ENCODE assay signal across 25 mouse cellular contexts in genomic region chr10:95315321-95315720, GRCm38 (mm10). TPM values are rescaled to one million over a fixed set of nuclear protein-coding genes. Genes with fewer than 3 reads are reported as not detected.
A peak's percentile ranks its signal among the peaks of the same experiment; 100 is the strongest.
DNase-seq lines count a peak whose midpoint lies in the region; ATAC-seq and TF ChIP-seq lines count a peak whose summit lies in the region.
"Had no signal": no experiment of that assay in that cellular context is flagged by ENCODE, and none has a peak within 500 bp of the region (broad histone marks: within the 10 kb centered on the region; RNA-seq: fewer than 3 reads in every experiment).

No protein-coding gene starts in this region.

- no peak overlapping the region for H3K4me2 ChIP-seq in forebrain, embryonic 11.5 days (ENCODE audit: low read depth, low read length, severe bottlenecking)
- H3K4me2 ChIP-seq in forebrain, embryonic 13.5 days = no peak overlapping the region
- H3K4me2 ChIP-seq in kidney, embryonic 15.5 days = peak overlapping the region; percentile 46
- H3K4me2 ChIP-seq in neural tube, embryonic 13.5 days = peak overlapping the region; percentile 40; the same call in 1 of the 2 replicates
- H3K4me2 ChIP-seq: forebrain, embryonic 15.5 days; hindbrain, embryonic 14.5 days; midbrain, embryonic 13.5 days had no signal

- peaks cover 2% of the 10 kb centered on the region; the same call in 1 of the 2 replicates for H3K4me1 ChIP-seq in forebrain, embryonic 11.5 days (replicated peaks; ENCODE audit: control insufficient read depth, insufficient read depth, low read length)
- H3K4me1 ChIP-seq in forebrain, embryonic 13.5 days = peaks cover 21% of the 10 kb centered on the region
- H3K4me1 ChIP-seq in kidney, embryonic 15.5 days = peaks cover 14% of the 10 kb centered on the region
- H3K4me1 ChIP-seq in neural tube, embryonic 13.5 days (replicated peaks) = peaks cover 58% of the 10 kb centered on the region
- peaks cover 7% of the 10 kb centered on the region for H3K4me1 ChIP-seq in cerebellum, adult 2 months (ENCODE audit: control insufficient read depth, insufficient read depth, low read length)

- WGBS in forebrain, embryonic 11.5 days = 97% methylated on average over 11 of the region's 11 CpGs
- WGBS in forebrain, embryonic 13.5 days = 96% methylated on average over 11 of the region's 11 CpGs
- 86% methylated on average over 11 of the region's 11 CpGs for WGBS in kidney, embryonic 15.5 days
- 91% methylated on average over 11 of the region's 11 CpGs for WGBS in neural tube, embryonic 13.5 days
- WGBS in cerebellum, adult 2 months = 97% methylated on average over 11 of the region's 11 CpGs

- no peak overlapping the region for H3K9ac ChIP-seq in forebrain, embryonic 11.5 days (ENCODE audit: low read length)
- no peak overlapping the region for H3K9ac ChIP-seq in forebrain, embryonic 13.5 days
- no peak overlapping the region for H3K9ac ChIP-seq in kidney, embryonic 15.5 days
- H3K9ac ChIP-seq in neural tube, embryonic 13.5 days = no peak overlapping the region
- H3K9ac ChIP-seq: forebrain, embryonic 15.5 days; hindbrain, embryonic 14.5 days; liver, postnatal 0 days; midbrain, embryonic 13.5 days had no signal

- no peak for TF ChIP-seq POLR2A in cerebellum, adult 2 months (IDR thresholded peaks at IDR 0.05; ENCODE audit: borderline replicate concordance, insufficient read depth, low read length)

- no peak overlapping the region for H3K4me3 ChIP-seq in forebrain, embryonic 11.5 days (ENCODE audit: low read depth, low read length)
- no peak overlapping the region for H3K4me3 ChIP-seq in forebrain, embryonic 13.5 days
- H3K4me3 ChIP-seq in kidney, embryonic 15.5 days (replicated peaks) = no peak overlapping the region
- H3K4me3 ChIP-seq in neural tube, embryonic 13.5 days = no peak overlapping the region
- H3K4me3 ChIP-seq in cerebellum, adult 2 months (replicated peaks; ENCODE audit: insufficient read depth, low read depth, low read length) = no peak overlapping the region
- H3K4me3 ChIP-seq: forebrain, embryonic 15.5 days; megakaryocyte, embryonic 14.5 days; midbrain, embryonic 13.5 days had no signal

- H3K27ac ChIP-seq in forebrain, embryonic 11.5 days (ENCODE audit: low read depth, low read length) = no peak overlapping the region
- H3K27ac ChIP-seq in forebrain, embryonic 13.5 days = no peak overlapping the region
- H3K27ac ChIP-seq in kidney, embryonic 15.5 days = no peak overlapping the region
- no peak overlapping the region; the same call in 1 of the 2 replicates for H3K27ac ChIP-seq in neural tube, embryonic 13.5 days (replicated peaks)
- no peak overlapping the region for H3K27ac ChIP-seq in cerebellum, adult 2 months (ENCODE audit: insufficient read depth, low read length)
- H3K27ac ChIP-seq: forebrain, embryonic 15.5 days; hindbrain, embryonic 14.5 days; midbrain, embryonic 13.5 days had no signal

- TF ChIP-seq CTCF in cerebellum, adult 2 months (IDR thresholded peaks at IDR 0.05; ENCODE audit: borderline replicate concordance, insufficient read depth, low read depth, low read length) = no peak

- DNase-seq in forebrain, embryonic 11.5 days (ENCODE audit: low spot score) = peak; percentile 40
- no peak for DNase-seq in kidney, postnatal 36 days
- no peak for DNase-seq in neural tube, embryonic 10.5 days (ENCODE audit: extremely low spot score, low spot score)
- no peak for DNase-seq in cerebellum, adult 2 months
- DNase-seq: adrenal gland, adult 8-10 months; cerebellum, adult 18-20 months; cerebellum, postnatal 36 days; gastrocnemius, postnatal 10 days; heart, postnatal 4 days; kidney, postnatal 25 days; layer of hippocampus, postnatal 36 days; liver, postnatal 0 days; right cerebral cortex, adult 18-20 months; right cerebral cortex, postnatal 4 days; thymus, adult 18-20 months; thymus, postnatal 36 days had no signal

- H3K36me3 ChIP-seq in forebrain, embryonic 11.5 days (ENCODE audit: control insufficient read depth, insufficient read depth, low read length) = no peaks in the 10 kb centered on the region
- no peaks in the 10 kb centered on the region for H3K36me3 ChIP-seq in forebrain, embryonic 13.5 days (ENCODE audit: poor library complexity, severe bottlenecking)
- H3K36me3 ChIP-seq in kidney, embryonic 15.5 days = no peaks in the 10 kb centered on the region
- no peaks in the 10 kb centered on the region for H3K36me3 ChIP-seq in neural tube, embryonic 13.5 days
- H3K36me3 ChIP-seq: forebrain, embryonic 15.5 days; midbrain, embryonic 13.5 days had no signal

- H3K9me3 ChIP-seq in forebrain, embryonic 11.5 days (ENCODE audit: control insufficient read depth, low read length) = no peaks in the 10 kb centered on the region
- H3K9me3 ChIP-seq in forebrain, embryonic 13.5 days (replicated peaks) = no peaks in the 10 kb centered on the region
- no peaks in the 10 kb centered on the region for H3K9me3 ChIP-seq in kidney, embryonic 15.5 days (replicated peaks)
- H3K9me3 ChIP-seq in neural tube, embryonic 13.5 days = no peaks in the 10 kb centered on the region
- H3K9me3 ChIP-seq: forebrain, embryonic 15.5 days; megakaryocyte, embryonic 14.5 days; midbrain, embryonic 13.5 days had no signal

- no peak for ATAC-seq in forebrain, embryonic 11.5 days (replicated peaks; ENCODE audit: low FRiP score)
- no peak for ATAC-seq in forebrain, embryonic 13.5 days
- no peak for ATAC-seq in kidney, embryonic 15.5 days (replicated peaks; ENCODE audit: low FRiP score)
- ATAC-seq in neural tube, embryonic 13.5 days (ENCODE audit: low read depth) = no peak
- ATAC-seq: activated CD4-positive, CD25-positive, alpha-beta regulatory T cell, adult 4 months; forebrain, embryonic 15.5 days; inflammation-experienced regulatory T-cells, adult 6 months; liver, postnatal 0 days; midbrain, embryonic 13.5 days had no signal

- H3K27me3 ChIP-seq in forebrain, embryonic 11.5 days (ENCODE audit: control insufficient read depth, insufficient read depth, low read length) = peaks cover 2% of the 10 kb centered on the region; the same call in 1 of the 2 replicates
- H3K27me3 ChIP-seq in forebrain, embryonic 13.5 days = peaks cover 7% of the 10 kb centered on the region; the same call in 1 of the 2 replicates
- peaks cover 73% of the 10 kb centered on the region for H3K27me3 ChIP-seq in kidney, embryonic 15.5 days
- no peaks in the 10 kb centered on the region for H3K27me3 ChIP-seq in neural tube, embryonic 13.5 days
- no peaks in the 10 kb centered on the region for H3K27me3 ChIP-seq in cerebellum, adult 2 months (ENCODE audit: control insufficient read depth, insufficient read depth, low read length)
- H3K27me3 ChIP-seq: forebrain, embryonic 15.5 days; megakaryocyte, embryonic 14.5 days had no signal

RNA-seq across cellular contexts. Expression of gene Cradd, which starts 8.6 kb away (rescaled TPM):
- polyA plus RNA-seq in forebrain, embryonic 11.5 days (2014; fragmentation: Nextera tagmentation; extraction: Ambion mirVana) = 15.7 and 16.6 TPM in 2 replicates
- polyA plus RNA-seq in forebrain, embryonic 13.5 days (2015; fragmentation: Nextera tagmentation; extraction: Ambion mirVana) = 11.3 and 12.5 TPM in 2 replicates
- 7.7 and 9.3 TPM in 2 replicates for polyA plus RNA-seq in kidney, embryonic 15.5 days (2015; fragmentation: Nextera tagmentation; extraction: Ambion mirVana)
- 12.4 and 14.8 TPM in 2 replicates for polyA plus RNA-seq in neural tube, embryonic 13.5 days (2015; fragmentation: Nextera tagmentation; extraction: Ambion mirVana)
- polyA plus RNA-seq in cerebellum, adult 2 months (2012; rRNA removed) = 10.2 and 11.7 TPM in 2 replicates

Comparison
In these comparisons a context has a peak if more than half of its experiments do, and no peak if none do; other contexts are left out.
1. H3K4me2 ChIP-seq: peak in kidney, embryonic 15.5 days (single experiment) and neural tube, embryonic 13.5 days (single experiment); none in forebrain, embryonic 11.5 days (single experiment) and forebrain, embryonic 13.5 days (single experiment).